Mouse (Mus musculus) CH12.LX (cell line): ENCODE data around the gene Gnas. TPM values are rescaled to one million over a fixed set of nuclear protein-coding genes. Genes with fewer than 3 reads are reported as not detected.

Source experiments
- DNase-seq: peaks from one replicate; pipeline ENCODE4 v3.0.0-alpha.2; 2013; ENCODE audit errors: extremely low read depth
- H3K27ac ChIP-seq: 2 replicates; pipeline ENCODE4 v1.5.1; 2012; ENCODE audit warnings: low read depth, mild to moderate bottlenecking, control low read depth, moderate library complexity; ENCODE audit not compliant: insufficient read depth
- H3K27me3 ChIP-seq: replicated peaks from 2 replicates; pipeline ENCODE3; 2012; ENCODE audit warnings: inconsistent platforms
- H3K36me3 ChIP-seq, 2 experiments: replicated peaks in 1 of 2; 2 replicates each; pipeline versions ENCODE3 to v1.6.1; 2012; ENCODE audit warnings: inconsistent platforms in 1 of 2, low read length in 1 of 2, mild to moderate bottlenecking in 1 of 2, mixed read lengths in 1 of 2, moderate library complexity in 1 of 2; ENCODE audit not compliant: control insufficient read depth in 1 of 2, insufficient read depth in 1 of 2
- H3K4me1 ChIP-seq, 2 experiments: 2 replicates each; pipeline ENCODE4 v1.6.1; 2012; ENCODE audit warnings: inconsistent platforms in 1 of 2, moderate library complexity in 1 of 2; ENCODE audit not compliant: insufficient read depth in 2 of 2, control insufficient read depth in 1 of 2
- H3K4me2 ChIP-seq: 2 replicates; pipeline ENCODE4 v1.6.1; 2012; ENCODE audit warnings: low read depth, mild to moderate bottlenecking, control low read depth; ENCODE audit not compliant: poor library complexity, insufficient read depth, severe bottlenecking
- H3K4me3 ChIP-seq, 3 experiments: fragments of 150-350 bp in 1 of 3; sonication (generic) in 1 of 3; replicated peaks in 1 of 3; 2 replicates each; pipeline versions ENCODE3 to v1.5.1; 2011 to 2012; ENCODE audit warnings: low read depth in 2 of 3, low read length in 2 of 3, mild to moderate bottlenecking in 2 of 3, moderate library complexity in 2 of 3, control low read depth in 1 of 3, improper control_type of control experiment in 1 of 3, inconsistent platforms in 1 of 3, mixed read lengths in 1 of 3; ENCODE audit not compliant: poor library complexity in 1 of 3
- H3K79me2 ChIP-seq: replicated peaks from 2 replicates; pipeline ENCODE4 v1.6.1; 2012; ENCODE audit warnings: mild to moderate bottlenecking, moderate library complexity; ENCODE audit not compliant: control insufficient read depth, poor library complexity, insufficient read depth, severe bottlenecking; ENCODE audit errors: extremely low read depth
- H3K9ac ChIP-seq: 2 replicates; pipeline ENCODE4 v1.6.1; 2012; ENCODE audit warnings: low read depth, mild to moderate bottlenecking, control low read depth, moderate library complexity; ENCODE audit not compliant: insufficient read depth
- H3K9me3 ChIP-seq: replicated peaks from 2 replicates; pipeline ENCODE3; 2012; ENCODE audit warnings: low read length, inconsistent platforms, mixed read lengths
- BHLHE40 ChIP-seq: IDR thresholded peaks from 2 replicates; pipeline ENCODE4 v1.6.1; 2011; ENCODE audit warnings: mild to moderate bottlenecking, low read depth, low read length, improper control_type of control experiment
- CHD1 ChIP-seq: IDR thresholded peaks from 2 replicates; pipeline ENCODE4 v1.6.1; 2012; ENCODE audit warnings: low read depth, low read length, improper control_type of control experiment, inconsistent platforms
- CHD2 ChIP-seq: IDR thresholded peaks from 2 replicates; pipeline ENCODE4 v1.6.1; 2011; ENCODE audit warnings: low read length, improper control_type of control experiment
- CTCF ChIP-seq, 2 experiments: IDR thresholded peaks in 1 of 2; conservative IDR thresholded peaks in 1 of 2; 2 replicates each; pipeline ENCODE4 v1.5.1; 2011 to 2012; ENCODE audit warnings: low read depth in 2 of 2, low read length in 2 of 2, improper control_type of control experiment in 1 of 2, inconsistent platforms in 1 of 2, mild to moderate bottlenecking in 1 of 2, moderate library complexity in 1 of 2
- E2F4 ChIP-seq: IDR thresholded peaks from 2 replicates; pipeline ENCODE4 v1.6.1; 2011; ENCODE audit warnings: low read depth, low read length, improper control_type of control experiment; ENCODE audit not compliant: insufficient replicate concordance
- ELF1 ChIP-seq: IDR thresholded peaks from 2 replicates; pipeline ENCODE4 v1.6.1; 2014; ENCODE audit warnings: low read depth, mild to moderate bottlenecking, inconsistent platforms, low read length, improper control_type of control experiment
- ETS1 ChIP-seq: conservative IDR thresholded peaks from 2 replicates; pipeline ENCODE4 v1.6.1; 2012; ENCODE audit warnings: low read depth, mild to moderate bottlenecking, inconsistent platforms, low read length, improper control_type of control experiment, moderate library complexity
- GABPA ChIP-seq: IDR thresholded peaks from 2 replicates; pipeline ENCODE4 v1.6.1; 2012; ENCODE audit warnings: low read depth, low read length, improper control_type of control experiment, inconsistent platforms; ENCODE audit not compliant: insufficient replicate concordance
- HCFC1 ChIP-seq: IDR thresholded peaks from 2 replicates; pipeline ENCODE4 v1.6.1; 2012; ENCODE audit warnings: low read depth, mild to moderate bottlenecking, inconsistent platforms, low read length, improper control_type of control experiment
- IRF4 ChIP-seq: IDR thresholded peaks from 2 replicates; pipeline ENCODE4 v1.6.1; 2014; ENCODE audit warnings: low read depth, mild to moderate bottlenecking, inconsistent platforms, low read length, improper control_type of control experiment
- JUN ChIP-seq: IDR thresholded peaks from 2 replicates; pipeline ENCODE4 v1.6.1; 2011; ENCODE audit warnings: low read depth, mild to moderate bottlenecking, low read length, improper control_type of control experiment, moderate library complexity; ENCODE audit not compliant: insufficient read depth
- JUND ChIP-seq: conservative IDR thresholded peaks from 2 replicates; pipeline ENCODE4 v1.6.1; 2011; ENCODE audit warnings: low read depth, low read length, improper control_type of control experiment
- MAX ChIP-seq: IDR thresholded peaks from 2 replicates; pipeline ENCODE4 v1.6.1; 2011; ENCODE audit warnings: low read length, improper control_type of control experiment
- MAZ ChIP-seq: IDR thresholded peaks from 2 replicates; pipeline ENCODE4 v1.6.1; 2012; ENCODE audit warnings: low read depth, mild to moderate bottlenecking, inconsistent platforms, low read length, improper control_type of control experiment, moderate library complexity
- MEF2A ChIP-seq: IDR thresholded peaks from 2 replicates; pipeline ENCODE4 v1.6.1; 2014; ENCODE audit warnings: low read depth, mild to moderate bottlenecking, inconsistent platforms, low read length, improper control_type of control experiment, borderline replicate concordance
- MXI1 ChIP-seq: IDR thresholded peaks from 2 replicates; pipeline ENCODE4 v1.6.1; 2011; ENCODE audit warnings: mild to moderate bottlenecking, low read depth, low read length, improper control_type of control experiment
- MYC ChIP-seq: IDR thresholded peaks from 2 replicates; pipeline ENCODE4 v1.6.1; 2011; ENCODE audit warnings: low read depth, mild to moderate bottlenecking, improper control_type of control experiment, low read length
- NELFE ChIP-seq: IDR thresholded peaks from 2 replicates; pipeline ENCODE4 v1.6.1; 2011; ENCODE audit warnings: low read depth, low read length, improper control_type of control experiment
- PAX5 ChIP-seq: IDR thresholded peaks from 2 replicates; pipeline ENCODE4 v1.6.1; 2012; ENCODE audit warnings: low read length, inconsistent platforms, mixed read lengths
- POLR2A ChIP-seq: IDR thresholded peaks from 2 replicates; pipeline ENCODE4 v1.6.1; 2011; ENCODE audit warnings: low read depth, mild to moderate bottlenecking, improper control_type of control experiment, low read length
- RAD21 ChIP-seq: IDR thresholded peaks from 2 replicates; pipeline ENCODE4 v1.6.1; 2011; ENCODE audit warnings: low read depth, mild to moderate bottlenecking, low read length, improper control_type of control experiment, moderate library complexity
- RCOR1 ChIP-seq: conservative IDR thresholded peaks from 2 replicates; pipeline ENCODE4 v1.6.1; 2012; ENCODE audit warnings: low read depth, mild to moderate bottlenecking, inconsistent platforms, low read length, improper control_type of control experiment
- SIN3A ChIP-seq: IDR thresholded peaks from 2 replicates; pipeline ENCODE4 v1.6.1; 2012; ENCODE audit warnings: low read length, improper control_type of control experiment, inconsistent platforms
- SMC3 ChIP-seq: IDR thresholded peaks from 2 replicates; pipeline ENCODE4 v1.6.1; 2011; ENCODE audit warnings: low read depth, low read length, improper control_type of control experiment
- UBTF ChIP-seq: IDR thresholded peaks from 2 replicates; pipeline ENCODE4 v1.6.1; 2012; ENCODE audit warnings: low read depth, mild to moderate bottlenecking, inconsistent platforms, low read length, improper control_type of control experiment, moderate library complexity
- USF1 ChIP-seq: IDR thresholded peaks from 2 replicates; pipeline ENCODE4 v1.6.1; 2014; ENCODE audit warnings: low read depth, mild to moderate bottlenecking, inconsistent platforms, low read length, improper control_type of control experiment
- ZC3H11A ChIP-seq: IDR thresholded peaks from 2 replicates; pipeline ENCODE4 v1.6.1; 2012; ENCODE audit warnings: low read depth, mild to moderate bottlenecking, inconsistent platforms, low read length, improper control_type of control experiment
- ZKSCAN1 ChIP-seq: IDR thresholded peaks from 2 replicates; pipeline ENCODE4 v1.6.1; 2012; ENCODE audit warnings: low read depth, inconsistent platforms, low read length, improper control_type of control experiment, borderline replicate concordance
- ZMIZ1 ChIP-seq: IDR thresholded peaks from 2 replicates; pipeline ENCODE4 v1.6.1; 2012; ENCODE audit warnings: low read depth, mild to moderate bottlenecking, inconsistent platforms, low read length, improper control_type of control experiment
- ZNF384 ChIP-seq: IDR thresholded peaks from 2 replicates; pipeline ENCODE4 v1.6.1; 2012; ENCODE audit warnings: low read depth, low read length, improper control_type of control experiment, inconsistent platforms
- dilution Hi-C: fragments of 300-500 bp; cut with MboI; formaldehyde crosslinking; loops from 2 replicates; pipeline ENCODE4 v1.14.3; 2020; ENCODE audit warnings: low sequenced_read_pairs; ENCODE audit not compliant: extremely low pct_unique_long_range_greater_than_20kb, extremely low pct_ligation_motif_present
- in situ Hi-C: fragments of 300-500 bp; cut with MboI; formaldehyde crosslinking; loops from 3 replicates; pipeline ENCODE4 v1.14.3; 2019; ENCODE audit warnings: low sequenced_read_pairs, low pct_ligation_motif_present, low pct_unique_long_range_greater_than_20kb, mixed read lengths
- polyA plus RNA-seq: library from polyadenylated mRNA; unstranded; fragments of >175 nt; gene quantifications from 2 replicates; pipeline ENCODE4 v1.2.1, GENCODE M21; 2012; ENCODE audit warnings: low read depth; ENCODE audit not compliant: insufficient read length
- total RNA-seq, 2 experiments: library from RNA; depleted of rRNA; stranded (reverse); fragments of 300-350 nt in 1 of 2; fragments of >200 nt in 1 of 2; gene quantifications; 2 replicates each; pipeline ENCODE4 v1.2.3; 2012 to 2014

Gene Gnas
- total and polyA plus RNA-seq, 3 experiments: 369 to 502 (median 452) TPM

DNA sequence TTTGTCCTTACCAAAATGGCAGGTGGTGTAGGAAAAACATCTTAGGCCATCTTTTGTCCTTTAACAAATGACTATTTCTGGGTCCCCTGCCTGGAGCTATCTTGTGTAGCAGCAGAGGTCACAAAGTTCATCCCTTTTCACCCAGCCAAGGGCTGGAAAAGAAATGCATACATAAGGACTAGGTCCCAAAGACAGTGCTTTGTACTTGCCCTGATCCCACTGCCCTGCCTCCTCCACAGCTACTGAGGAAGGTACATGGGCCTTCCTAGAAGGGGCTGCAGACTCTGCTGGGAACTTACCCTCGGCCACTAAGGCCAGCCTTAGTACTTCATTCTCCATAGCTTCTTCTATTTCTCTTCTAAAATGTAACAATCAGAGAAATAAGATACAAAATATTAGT lies 27.5 kb downstream of the Gnas start:
- Histone ChIP-seq H3K9me3 (no peaks in the 10 kb centered on the region), H3K4me2 (no peak overlapping the region), H3K36me3 (peaks cover 0 to 1% of the 10 kb centered on the region in 2 experiments), H3K27ac (no peak overlapping the region), H3K9ac (no peak overlapping the region), H3K79me2 (no peaks in the 10 kb centered on the region), H3K4me1 (peaks cover 0 to 10% of the 10 kb centered on the region in 2 experiments; a peak in 2 of 4 replicates), H3K4me3 (no peak overlapping the region), H3K27me3 (no peaks in the 10 kb centered on the region)
- dilution Hi-C loops (no loop called here), in situ Hi-C loops (loop anchor here (10.0 kb wide), 4 partner anchors 143 to 593 kb away; partner anchors contain the start of gene Tubb1)
- DNase-seq: no peak
- no peak for TF ChIP-seq MAX
- no peak for TF ChIP-seq MYC

DNA sequence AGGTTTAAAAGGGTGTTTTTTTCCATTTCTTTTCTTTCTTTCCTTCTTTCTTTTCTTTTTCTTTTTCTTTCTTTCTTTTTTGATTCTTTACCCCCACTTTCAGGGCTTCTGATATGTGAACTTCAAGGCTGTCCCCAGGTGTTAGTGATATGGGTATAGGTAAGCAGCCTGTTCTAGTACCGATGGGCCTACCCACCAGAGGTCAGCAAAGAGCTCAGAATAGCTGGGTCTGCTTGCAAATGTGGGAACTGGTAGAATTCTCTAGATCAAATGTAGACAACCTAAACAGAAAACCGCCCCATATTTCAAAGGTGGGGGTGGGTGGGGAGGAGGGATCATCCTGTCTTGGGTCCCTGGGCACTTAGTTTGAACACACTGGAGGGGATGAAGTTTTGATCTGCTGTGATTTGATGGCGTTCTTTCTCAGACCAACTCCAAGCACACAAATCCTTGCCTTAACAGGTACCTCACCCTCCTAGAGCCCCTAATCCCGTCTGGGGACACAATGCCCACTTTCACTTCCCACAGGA lies 28.1 kb downstream of the Gnas start:
- Histone ChIP-seq H3K27ac (no peak overlapping the region), H3K4me1 (peaks cover 0 to 10% of the 10 kb centered on the region in 2 experiments; a peak in 2 of 4 replicates), H3K79me2 (no peaks in the 10 kb centered on the region), H3K9me3 (no peaks in the 10 kb centered on the region), H3K4me2 (0 out of 2 replicates have a peak overlapping the region, but pooled peaks have one; percentile 30), H3K9ac (no peak overlapping the region), H3K27me3 (no peaks in the 10 kb centered on the region), H3K36me3 (peaks cover 0 to 6% of the 10 kb centered on the region in 2 experiments), H3K4me3 (no peak overlapping the region)
- dilution Hi-C loops (no loop called here), in situ Hi-C loops (loop anchor here (10.0 kb wide), 4 partner anchors 143 to 593 kb away; partner anchors contain the start of gene Tubb1)
- TF ChIP-seq RCOR1 (no peak), E2F4 (no peak), JUND (no peak), ZKSCAN1 (no peak), IRF4 (peak; percentile 44; the same call in 1 of the 2 replicates), CHD2 (no peak), UBTF (no peak), ETS1 (no peak), PAX5 (no peak), ZNF384 (0 out of 2 replicates have a peak, but pooled peaks have one; percentile 11), RAD21 (peak; percentile 94), NELFE (no peak; the same call in 1 of the 2 replicates), BHLHE40 (no peak), ZMIZ1 (no peak), SMC3 (peak; percentile 97), MEF2A (no peak), CTCF (conservative IDR thresholded peaks at IDR 0.05 in 1 of 2, IDR thresholded peaks at IDR 0.05 in 1 of 2; ENCODE audit: low read depth in 2 of 2, low read length in 2 of 2) (peak; percentile 29 to 92; a peak in 3 of 4 replicates), POLR2A (no peak), ELF1 (no peak; the same call in 1 of the 2 replicates), MAZ (0 out of 2 replicates have a peak, but pooled peaks have one; percentile 30), CHD1 (no peak), ZC3H11A (peak; percentile 93), GABPA (no peak), USF1 (no peak), MXI1 (no peak), JUN (no peak), HCFC1 (no peak), SIN3A (no peak), MAX (no peak)
- peak; percentile 79 for DNase-seq
